Mouse (Mus musculus): ENCODE data around the gene Ints3.

DNA sequence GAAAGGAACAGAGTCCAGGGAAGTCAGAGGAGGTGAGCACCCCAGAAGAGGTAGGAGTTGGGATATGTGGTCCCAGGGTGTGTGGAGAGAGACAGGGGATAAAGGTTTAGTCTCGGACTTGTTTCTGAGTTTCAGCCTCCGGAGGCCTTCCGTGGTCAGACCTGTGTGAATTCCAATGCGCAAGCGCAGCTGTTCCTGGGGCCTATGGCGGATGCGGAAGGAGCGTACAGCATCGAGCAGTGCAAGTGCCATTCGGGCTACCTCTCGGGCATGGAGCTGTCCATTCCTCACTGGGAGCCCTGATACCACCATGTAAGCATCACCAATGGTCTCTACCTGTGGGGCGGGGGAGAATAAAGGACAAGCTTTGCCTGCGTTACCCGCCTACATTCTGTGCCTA is 21.5 kb upstream of the Ints3 start:
- TF ChIP-seq CTCF (IDR thresholded peaks at IDR 0.05; ENCODE audit: low read depth) (no peak), EP300 (optimal IDR thresholded peaks at IDR 0.05) (no peak)

Measured in stomach, postnatal 0 days (tissue).